Mouse (Mus musculus) forebrain, embryonic 13.5 days (tissue): ENCODE measurements around the gene E330009J07Rik. TPM values are rescaled to one million over a fixed set of nuclear protein-coding genes. Genes with fewer than 3 reads are reported as not detected.
A peak's percentile ranks its signal among the peaks of the same experiment; 100 is the strongest.

Experiments used
- ATAC-seq: fragments of 200-750 bp; cut with Nextera tagmentation; 2 replicates; pipeline ENCODE4 v1.8.0; 2017
- H3K27ac ChIP-seq: fragments of 300-500 bp; sonication (generic); 2 replicates; pipeline ENCODE4 v1.5.1; 2015; ENCODE audit warnings: inconsistent platforms, mild to moderate bottlenecking, moderate library complexity
- H3K27me3 ChIP-seq: fragments of 300-500 bp; sonication (generic); 2 replicates; pipeline ENCODE4 v1.6.1; 2015; ENCODE audit warnings: mild to moderate bottlenecking, inconsistent platforms
- H3K36me3 ChIP-seq: fragments of 300-500 bp; sonication (generic); 2 replicates; pipeline ENCODE4 v1.6.1; 2015; ENCODE audit warnings: mild to moderate bottlenecking, inconsistent platforms; ENCODE audit not compliant: poor library complexity, severe bottlenecking
- H3K4me1 ChIP-seq: fragments of 300-500 bp; sonication (generic); 2 replicates; pipeline ENCODE4 v1.6.1; 2015; ENCODE audit warnings: inconsistent platforms
- H3K4me2 ChIP-seq: fragments of 300-500 bp; sonication (generic); 2 replicates; pipeline ENCODE4 v1.6.1; 2015; ENCODE audit warnings: inconsistent platforms, mild to moderate bottlenecking, moderate library complexity
- H3K4me3 ChIP-seq: fragments of 300-500 bp; sonication (generic); 2 replicates; pipeline ENCODE4 v1.5.1; 2015; ENCODE audit warnings: mild to moderate bottlenecking, inconsistent platforms
- H3K9ac ChIP-seq: fragments of 300-500 bp; sonication (generic); 2 replicates; pipeline ENCODE4 v1.6.1; 2015; ENCODE audit warnings: mild to moderate bottlenecking, inconsistent platforms
- H3K9me3 ChIP-seq: fragments of 300-500 bp; sonication (generic); replicated peaks from 2 replicates; pipeline ENCODE4 v1.6.1; 2016; ENCODE audit warnings: inconsistent platforms
- WGBS: fragments of 180-500 bp; shearing (Covaris S2); methylation state at CpG from one replicate; pipeline ENCODE4 v1.1.7; 2015; 5-methylcytosine and 5-hydroxymethylcytosine counted together
- polyA plus RNA-seq: library from polyadenylated mRNA; unstranded; fragments of >200 nt; fragmentation: Nextera tagmentation; extraction: Ambion mirVana; gene quantifications from 2 replicates; pipeline ENCODE4 v1.2.1, GENCODE M21; 2015

The E330009J07Rik gene
- 32.1 and 39.5 TPM in 2 replicates for polyA plus RNA-seq

DNA sequence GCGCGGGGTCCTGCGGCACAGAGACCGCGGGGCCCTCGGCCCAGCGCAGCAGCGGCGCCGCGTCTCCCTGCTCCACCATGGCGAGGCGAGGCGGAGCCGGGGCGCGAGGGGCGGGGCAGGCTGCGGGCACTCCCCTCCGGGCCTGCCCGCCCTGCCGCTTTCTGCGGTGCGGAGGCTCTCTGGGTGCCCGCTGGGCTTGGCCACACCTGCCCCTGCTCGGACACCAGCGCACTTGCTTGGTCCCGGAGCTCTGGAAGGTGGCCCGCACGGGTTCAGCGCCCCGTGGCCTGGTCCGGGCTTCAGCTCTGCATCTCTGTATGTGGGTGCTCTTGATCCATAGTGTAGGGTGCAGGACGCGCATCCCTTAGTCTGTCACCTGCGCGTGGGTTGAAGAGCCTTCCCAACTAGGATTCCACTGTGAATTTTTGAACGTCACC is at the start of gene E330009J07Rik:
TSS of gene E330009J07Rik (minus strand) at position 89 of the 437 bp plus-strand sequence.
- Histone ChIP-seq H3K36me3 (no peaks in the 10 kb centered on the region), H3K9me3 (no peaks in the 10 kb centered on the region), H3K4me1 (peaks cover 39% of the 10 kb centered on the region), H3K4me3 (peak within 1 kb of the TSS; percentile 83), H3K9ac (peak within 1 kb of the TSS; percentile 93), H3K4me2 (peak within 1 kb of the TSS; percentile 81), H3K27me3 (peaks cover 11% of the 10 kb centered on the region; the same call in 1 of the 2 replicates), H3K27ac (peak within 1 kb of the TSS; percentile 93)
- peak; percentile 88 for ATAC-seq
- under 1% methylated on average over 31 of the region's 38 CpGs for WGBS

GRCm38 (mm10) chr6:40482318-40482717 is 46.4 kb upstream of the E330009J07Rik start:
- WGBS, result 93% methylated on average over 5 of the region's 5 CpGs
- Histone ChIP-seq H3K4me3 (no peak overlapping the region), H3K4me1 (no peaks in the 10 kb centered on the region), H3K4me2 (no peak overlapping the region), H3K27ac (no peak overlapping the region), H3K36me3 (peaks cover 68% of the 10 kb centered on the region), H3K9ac (no peak overlapping the region), H3K9me3 (no peaks in the 10 kb centered on the region), H3K27me3 (no peaks in the 10 kb centered on the region)
- ATAC-seq, result no peak

DNA sequence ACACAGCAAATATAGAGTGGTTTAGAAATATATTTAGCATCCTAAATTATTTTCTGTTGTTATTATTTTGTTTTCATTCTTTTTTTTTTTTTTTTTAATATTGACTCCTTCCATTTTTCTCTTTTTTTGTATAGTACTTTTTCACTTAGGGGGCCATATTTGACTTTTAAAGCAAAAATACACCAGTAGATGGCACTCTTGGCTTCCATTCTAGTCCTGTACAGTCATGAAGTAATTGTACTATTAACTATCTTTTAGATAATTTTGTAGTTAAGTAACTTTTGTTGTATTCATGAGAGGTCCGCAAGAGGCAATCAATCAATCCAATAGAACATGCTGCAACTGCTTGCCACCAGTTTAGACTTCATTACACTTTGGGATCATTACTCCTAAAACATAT is 43.8 kb upstream of the E330009J07Rik start:
- Histone ChIP-seq H3K4me3 (no peak overlapping the region), H3K27ac (no peak overlapping the region), H3K9me3 (no peaks in the 10 kb centered on the region), H3K9ac (no peak overlapping the region), H3K4me1 (no peaks in the 10 kb centered on the region), H3K4me2 (no peak overlapping the region), H3K27me3 (no peaks in the 10 kb centered on the region), H3K36me3 (peaks cover 77% of the 10 kb centered on the region)
- WGBS, result 94% methylated on average over 1 of the region's 1 CpGs
- no peak for ATAC-seq

DNA sequence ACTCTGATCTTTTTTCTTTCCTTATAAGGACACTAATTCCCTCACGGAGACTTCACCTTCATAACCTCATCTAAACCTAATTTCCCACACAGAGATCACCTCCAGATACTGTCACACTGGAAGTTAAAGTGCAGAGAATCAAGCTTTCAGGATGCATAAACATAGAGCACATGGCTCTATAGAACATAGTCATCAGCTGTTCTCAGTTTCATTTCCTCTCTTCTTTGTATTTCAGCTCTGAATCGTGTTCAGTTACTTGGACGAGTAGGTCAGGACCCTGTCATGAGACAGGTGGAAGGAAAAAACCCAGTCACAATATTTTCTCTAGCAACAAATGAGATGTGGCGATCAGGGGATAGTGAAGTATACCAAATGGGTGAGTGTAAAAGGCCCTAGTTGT is 40.2 kb upstream of the E330009J07Rik start:
- 86% methylated on average over 4 of the region's 4 CpGs for WGBS
- Histone ChIP-seq H3K4me3 (no peak overlapping the region), H3K27ac (no peak overlapping the region), H3K9me3 (no peaks in the 10 kb centered on the region), H3K27me3 (no peaks in the 10 kb centered on the region), H3K4me1 (peaks cover 17% of the 10 kb centered on the region), H3K9ac (no peak overlapping the region), H3K36me3 (peaks cover 59% of the 10 kb centered on the region), H3K4me2 (no peak overlapping the region)
- ATAC-seq, result no peak

GRCm38 (mm10) chr6:40471720-40472010 is 35.7 kb upstream of the E330009J07Rik start:
- Histone ChIP-seq H3K4me2 (peak overlapping the region; percentile 65), H3K36me3 (peaks cover 31% of the 10 kb centered on the region), H3K27me3 (no peaks in the 10 kb centered on the region), H3K4me3 (peak overlapping the region; percentile 73), H3K9ac (peak overlapping the region; percentile 87), H3K27ac (peak overlapping the region; percentile 94), H3K4me1 (peaks cover 17% of the 10 kb centered on the region), H3K9me3 (no peaks in the 10 kb centered on the region)
- WGBS, result under 1% methylated on average over 7 of the region's 7 CpGs
- ATAC-seq, result no peak

GRCm38 (mm10) chr6:40470916-40471719 is 35.2 kb upstream of the E330009J07Rik start, which contains the start of gene Ssbp1:
Gene Ssbp1 (plus strand): TSS chr6:40471352.
- peak; percentile 98 for ATAC-seq
- under 1% methylated on average over 44 of the region's 54 CpGs for WGBS

GRCm38 (mm10) chr6:40465710-40466109 is 29.8 kb upstream of the E330009J07Rik start:
- WGBS, result 50% methylated on average over 6 of the region's 6 CpGs
- H3K36me3 ChIP-seq, result no peaks in the 10 kb centered on the region
- H3K4me2 ChIP-seq, result no peak overlapping the region
- peaks cover 2% of the 10 kb centered on the region; the same call in 1 of the 2 replicates for H3K27me3 ChIP-seq
- no peak overlapping the region for H3K9ac ChIP-seq
- H3K4me3 ChIP-seq, result no peak overlapping the region
- H3K9me3 ChIP-seq, result no peaks in the 10 kb centered on the region
- H3K4me1 ChIP-seq, result no peaks in the 10 kb centered on the region
- H3K27ac ChIP-seq, result no peak overlapping the region
- ATAC-seq, result no peak

More at GRCm38 (mm10) chr6:40470916-40471719, 35.2 kb upstream of the E330009J07Rik start, which contains the start of gene Ssbp1:
- Histone ChIP-seq H3K27me3 (no peaks in the 10 kb centered on the region), H3K9me3 (no peaks in the 10 kb centered on the region), H3K36me3 (peaks cover 27% of the 10 kb centered on the region), H3K4me2 (peak within 1 kb of the TSS; percentile 65), H3K4me1 (peaks cover 17% of the 10 kb centered on the region), H3K27ac (peak within 1 kb of the TSS; percentile 94), H3K4me3 (peak within 1 kb of the TSS; percentile 73), H3K9ac (peak within 1 kb of the TSS; percentile 87)

DNA sequence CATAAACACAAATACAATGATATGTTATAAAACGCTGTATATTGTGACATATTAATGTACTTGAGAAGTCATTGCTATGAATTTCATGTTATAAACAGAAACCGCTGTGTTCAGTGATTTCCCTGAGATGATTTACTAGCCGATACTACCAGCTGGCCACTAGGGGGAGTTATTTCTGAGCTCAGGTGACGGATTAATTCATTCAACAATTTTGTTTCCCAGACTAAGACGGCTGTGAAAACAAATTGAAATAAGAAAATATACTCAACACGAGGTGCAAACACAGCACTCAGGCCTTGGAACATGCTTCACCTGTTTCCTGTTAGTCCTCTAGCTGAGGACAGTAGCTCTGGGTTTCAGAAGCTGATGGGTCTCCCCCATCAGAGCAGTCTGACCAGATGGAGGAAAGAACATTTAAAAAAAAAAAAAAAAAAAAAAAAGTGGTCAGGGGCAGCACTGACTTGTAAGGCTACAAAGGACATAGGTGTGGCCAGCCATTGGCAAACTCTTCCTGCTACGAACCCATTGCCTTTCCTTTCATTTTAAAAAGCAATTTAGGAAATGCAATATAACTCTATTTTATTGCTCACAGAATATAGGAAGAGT is 18.6 kb upstream of the E330009J07Rik start:
- no peaks in the 10 kb centered on the region for H3K27me3 ChIP-seq
- no peak overlapping the region for H3K9ac ChIP-seq
- no peak overlapping the region for H3K4me2 ChIP-seq
- H3K9me3 ChIP-seq, result no peaks in the 10 kb centered on the region
- ATAC-seq, result no peak
- H3K4me3 ChIP-seq, result no peak overlapping the region
- no peaks in the 10 kb centered on the region for H3K4me1 ChIP-seq
- H3K36me3 ChIP-seq, result no peaks in the 10 kb centered on the region
- WGBS, result 20% methylated on average over 7 of the region's 7 CpGs
- H3K27ac ChIP-seq, result no peak overlapping the region

DNA sequence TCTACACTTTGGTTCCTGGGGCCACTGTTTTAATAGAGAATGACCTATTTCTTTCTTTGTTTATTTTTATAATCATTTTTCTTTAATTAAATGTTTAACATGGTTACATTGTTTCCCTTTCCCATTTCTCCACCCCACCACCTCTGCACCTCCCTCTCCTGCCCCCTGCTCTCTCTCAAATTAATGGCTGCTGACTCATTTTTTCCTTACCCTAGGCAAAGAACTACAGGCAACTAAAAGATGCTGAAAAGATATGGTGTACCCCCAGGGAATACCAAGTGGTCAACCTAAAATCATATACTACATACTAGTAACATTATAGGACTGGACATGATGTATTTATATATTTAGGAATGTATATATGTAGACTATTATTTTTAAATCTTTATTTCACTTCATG is 12.7 kb upstream of the E330009J07Rik start:
- H3K9me3 ChIP-seq, result no peaks in the 10 kb centered on the region
- ATAC-seq, result no peak

GRCm38 (mm10) chr6:40443281-40443928 is 7.5 kb upstream of the E330009J07Rik start:
- no peak overlapping the region for H3K4me3 ChIP-seq
- 37% methylated on average over 10 of the region's 10 CpGs for WGBS

More for the DNA sequence above, 12.7 kb upstream of the E330009J07Rik start:
- Histone ChIP-seq H3K9ac (no peak overlapping the region), H3K27ac (no peak overlapping the region), H3K4me3 (no peak overlapping the region), H3K4me2 (no peak overlapping the region), H3K27me3 (no peaks in the 10 kb centered on the region), H3K4me1 (no peaks in the 10 kb centered on the region), H3K36me3 (no peaks in the 10 kb centered on the region)

GRCm38 (mm10) chr6:40441755-40442154 is 5.8 kb upstream of the E330009J07Rik start:
- H3K9ac ChIP-seq, result no peak overlapping the region
- H3K4me3 ChIP-seq, result no peak overlapping the region
- no peak for ATAC-seq
- H3K36me3 ChIP-seq, result no peaks in the 10 kb centered on the region
- no peak overlapping the region for H3K27ac ChIP-seq
- no peaks in the 10 kb centered on the region for H3K9me3 ChIP-seq
- no peaks in the 10 kb centered on the region; the same call in 1 of the 2 replicates for H3K4me1 ChIP-seq
- H3K4me2 ChIP-seq, result no peak overlapping the region
- 44% methylated on average over 3 of the region's 3 CpGs for WGBS
- H3K27me3 ChIP-seq, result peaks cover 11% of the 10 kb centered on the region; the same call in 1 of the 2 replicates

More at GRCm38 (mm10) chr6:40443281-40443928, 7.5 kb upstream of the E330009J07Rik start:
- Histone ChIP-seq H3K4me1 (no peaks in the 10 kb centered on the region; the same call in 1 of the 2 replicates), H3K27ac (no peak overlapping the region), H3K9me3 (no peaks in the 10 kb centered on the region), H3K36me3 (no peaks in the 10 kb centered on the region), H3K4me2 (no peak overlapping the region), H3K9ac (no peak overlapping the region), H3K27me3 (0 out of 2 replicates have a peak, but pooled peaks cover 5% of the 10 kb centered on the region)
- ATAC-seq, result peak; percentile 2; the same call in 1 of the 2 replicates

- 54% methylated on average over 3 of the region's 3 CpGs for WGBS
- Histone ChIP-seq H3K36me3 (no peaks in the 10 kb centered on the region), H3K9me3 (no peaks in the 10 kb centered on the region), H3K4me3 (no peak overlapping the region), H3K27me3 (peaks cover 11% of the 10 kb centered on the region; the same call in 1 of the 2 replicates), H3K27ac (no peak overlapping the region), H3K4me2 (no peak overlapping the region), H3K9ac (no peak overlapping the region), H3K4me1 (no peaks in the 10 kb centered on the region; the same call in 1 of the 2 replicates)
- ATAC-seq, result peak; percentile 46; the same call in 1 of the 2 replicates
Observed at GRCm38 (mm10) chr6:40441276-40441675, 5.3 kb upstream of the E330009J07Rik start.
